Mouse (Mus musculus): ENCODE results near the gene Cadps. TPM values are rescaled to one million over a fixed set of nuclear protein-coding genes. Genes with fewer than 3 reads are reported as not detected.

Cadps gene
- total RNA-seq, 2 experiments from 2014 or later, result 10.9 to 17.7 TPM

DNA sequence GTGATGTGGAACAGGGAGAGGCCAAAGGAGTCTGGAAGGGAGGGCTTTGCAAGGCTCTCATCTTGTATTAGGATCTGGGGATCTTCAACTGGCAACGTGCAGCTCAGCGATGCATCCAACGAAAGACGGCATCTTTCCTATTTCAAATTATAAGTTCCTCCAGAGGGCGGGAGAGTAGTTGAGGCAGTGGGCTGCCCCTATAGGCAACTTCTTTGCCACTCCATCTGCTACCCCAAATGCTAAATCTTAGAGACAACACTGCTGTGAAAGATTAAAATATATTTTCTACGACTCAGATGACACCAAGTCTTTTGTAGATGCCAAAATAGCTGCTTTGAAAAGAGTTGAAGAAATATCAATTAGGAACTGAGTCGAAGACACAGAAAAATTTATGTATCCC lies 315.9 kb downstream of the Cadps start:
- no peak for DNase-seq

DNA sequence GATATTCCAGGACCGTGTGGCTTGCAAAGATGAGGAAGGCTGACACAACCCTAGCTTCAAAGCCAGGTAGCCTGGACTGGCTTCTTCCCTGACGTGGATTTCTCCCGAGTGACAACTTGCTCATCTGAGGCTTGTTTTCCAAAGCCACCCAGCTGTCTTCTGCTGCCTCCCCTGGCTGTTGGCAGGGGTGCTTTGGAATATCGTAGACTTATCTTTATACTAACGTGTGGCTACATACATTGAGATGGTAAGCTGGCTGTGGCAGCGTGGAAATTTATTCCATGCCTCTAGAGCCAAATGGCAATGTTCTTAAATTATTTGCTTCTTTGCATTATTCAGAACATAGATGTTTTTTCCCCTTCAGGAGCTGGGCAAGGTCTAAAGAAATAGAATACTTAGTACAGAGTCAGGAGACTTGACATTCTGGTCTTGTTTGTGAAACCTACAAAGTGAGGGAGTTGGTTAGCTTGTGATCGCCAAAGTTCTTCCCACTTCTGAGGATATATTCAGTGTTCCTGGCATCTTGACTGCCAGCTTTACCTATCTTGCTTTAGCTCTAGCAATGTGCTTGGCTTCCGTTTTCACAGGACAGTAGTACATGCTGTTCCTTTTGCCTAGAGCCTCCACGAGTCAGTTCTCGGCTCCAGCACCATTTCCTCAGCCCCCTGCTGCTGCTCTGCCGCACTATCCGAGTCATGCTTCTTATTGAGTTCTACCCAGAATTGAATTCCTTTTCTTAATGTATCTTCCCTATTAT lies 318.5 kb downstream of the Cadps start:
- no peak for DNase-seq

DNA sequence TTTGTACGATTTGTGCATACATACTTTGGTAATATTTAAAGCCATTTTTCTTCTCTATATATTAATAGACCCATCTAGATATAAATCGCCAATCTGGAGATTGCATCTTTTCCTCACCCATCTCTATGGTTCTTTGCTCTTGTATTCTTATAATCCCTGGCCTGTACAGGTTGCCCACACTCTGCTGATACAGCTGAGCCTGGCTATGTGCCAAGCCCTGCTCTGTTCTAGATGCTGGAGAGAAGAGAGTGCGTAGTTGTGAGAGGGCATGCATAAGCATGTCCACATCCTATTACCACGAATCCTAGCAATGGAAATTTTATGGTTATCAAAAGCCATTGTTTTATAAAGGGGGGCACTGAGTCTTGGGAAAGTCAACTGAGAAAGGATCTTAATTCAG lies 360.7 kb downstream of the Cadps start:
- no peak for DNase-seq

DNA sequence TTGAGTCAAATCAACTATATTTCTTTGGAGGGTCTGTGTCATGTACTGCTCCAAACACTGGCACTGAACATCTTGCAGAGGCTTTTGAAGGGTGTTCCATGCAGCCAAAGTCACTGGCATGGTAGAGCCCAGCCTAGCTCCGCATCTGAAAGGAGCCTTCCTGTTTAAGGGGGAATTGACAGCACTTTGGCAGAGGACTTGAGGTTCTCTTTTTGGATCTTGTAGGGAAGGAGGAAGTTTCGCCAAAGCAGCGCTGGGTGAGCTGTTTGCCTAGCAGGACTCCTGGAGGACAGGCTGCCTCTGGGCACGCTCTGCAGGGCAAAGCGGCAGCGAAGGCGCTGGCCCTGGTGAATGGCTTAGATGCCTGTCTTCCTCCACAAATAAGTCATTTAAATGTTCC lies 363.2 kb downstream of the Cadps start:
- no peak for DNase-seq

DNA sequence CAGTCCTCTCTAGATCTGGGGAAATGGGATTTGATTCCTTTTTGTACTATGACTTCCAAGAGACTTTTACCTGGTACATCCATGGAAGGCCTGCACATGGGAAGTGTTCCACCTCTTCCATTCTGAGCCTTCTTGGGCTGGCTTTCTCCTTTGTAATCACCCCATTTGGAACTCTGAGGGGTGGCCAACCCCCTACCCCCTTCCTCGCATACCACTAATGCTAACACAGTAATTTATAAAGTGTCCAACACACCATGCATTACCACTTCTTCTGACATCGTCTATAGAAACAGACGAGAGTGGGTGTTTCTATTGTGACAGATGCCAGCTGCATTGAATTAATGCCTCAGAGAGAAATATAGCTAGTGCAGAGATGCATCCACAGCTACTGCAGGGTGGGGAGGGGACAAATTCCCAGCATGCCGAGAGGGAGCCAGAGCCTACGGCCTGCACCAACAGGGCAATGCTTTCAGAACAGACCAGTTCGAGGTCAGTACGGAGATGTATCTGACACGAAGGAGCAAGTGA lies 367.8 kb downstream of the Cadps start:
- no peak for DNase-seq

DNA sequence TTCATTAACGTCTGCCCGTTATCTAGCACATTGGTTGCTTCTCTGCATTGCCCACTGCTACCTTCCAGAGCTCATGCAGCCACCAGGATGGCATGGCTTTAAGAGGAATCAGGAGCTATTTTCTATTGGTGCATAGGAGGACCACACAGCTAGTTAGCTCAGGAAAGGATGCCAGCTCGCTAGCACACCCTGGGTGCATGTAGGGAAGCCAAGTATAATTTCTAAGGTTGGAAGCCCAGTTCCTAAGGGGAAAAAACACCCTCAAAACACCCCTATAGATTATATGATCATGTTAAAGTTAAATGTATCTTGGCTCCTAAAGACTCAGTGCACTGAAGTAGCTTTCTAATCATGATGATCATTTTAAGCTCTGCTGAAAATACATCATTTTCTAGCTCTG lies 372.1 kb downstream of the Cadps start:
- no peak for DNase-seq

DNA sequence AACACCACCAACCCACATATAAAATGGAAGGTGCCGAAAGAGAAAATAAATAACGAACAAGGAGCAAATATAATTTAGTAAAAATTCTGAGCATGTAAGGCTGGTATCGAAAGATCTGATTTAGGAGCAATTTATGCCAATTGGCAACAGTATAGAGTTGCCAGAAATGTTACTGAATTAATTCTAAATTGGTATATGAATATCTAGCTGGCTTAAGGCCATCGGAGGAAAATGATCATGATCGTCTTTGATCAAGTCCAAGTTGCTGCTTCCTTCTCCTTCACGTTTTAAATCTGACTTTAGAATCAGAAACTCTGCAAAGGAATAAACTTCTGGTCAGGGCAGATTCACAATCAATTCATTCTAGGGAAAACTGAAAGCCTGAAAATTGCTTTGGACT lies 374.0 kb downstream of the Cadps start:
- no peak for DNase-seq

DNA sequence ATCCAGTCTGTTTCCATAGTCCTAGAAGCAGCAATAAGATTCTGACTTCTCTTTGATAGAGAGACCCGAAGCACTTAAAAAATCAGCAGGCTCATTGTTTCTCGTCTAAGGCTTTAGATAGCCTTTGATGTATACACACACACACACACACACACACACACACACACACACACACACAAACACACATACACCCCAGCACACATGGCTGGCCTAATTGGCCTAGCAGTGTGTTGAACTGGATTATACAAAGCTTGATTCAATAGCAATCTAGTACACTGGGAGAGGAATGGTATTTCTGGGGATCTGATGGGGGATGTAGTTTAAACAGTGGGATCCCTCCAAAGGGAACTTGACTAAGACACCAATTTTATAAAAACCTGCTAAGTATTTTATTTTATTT lies 381.9 kb downstream of the Cadps start:
- DNase-seq, result no peak

DNA sequence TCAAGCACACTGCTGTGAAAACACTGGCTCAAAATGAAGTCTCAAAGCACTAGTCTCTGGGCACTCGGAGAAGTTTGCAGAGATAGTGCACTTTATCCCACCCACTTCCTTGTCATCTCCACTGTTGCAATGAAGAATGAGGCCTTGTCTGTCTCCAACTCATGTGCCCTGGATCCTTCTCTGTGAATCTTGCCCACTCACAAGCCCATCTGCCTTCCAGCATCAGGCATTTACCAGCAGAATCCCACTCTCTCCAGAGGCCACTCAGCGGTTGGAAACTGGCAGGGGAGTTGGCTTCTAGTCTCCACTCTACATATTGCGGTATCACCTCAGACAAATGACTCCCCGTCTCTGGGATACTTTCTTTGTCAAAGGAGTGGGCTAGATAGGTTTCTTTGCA lies 384.9 kb downstream of the Cadps start:
- no peak for DNase-seq

DNA sequence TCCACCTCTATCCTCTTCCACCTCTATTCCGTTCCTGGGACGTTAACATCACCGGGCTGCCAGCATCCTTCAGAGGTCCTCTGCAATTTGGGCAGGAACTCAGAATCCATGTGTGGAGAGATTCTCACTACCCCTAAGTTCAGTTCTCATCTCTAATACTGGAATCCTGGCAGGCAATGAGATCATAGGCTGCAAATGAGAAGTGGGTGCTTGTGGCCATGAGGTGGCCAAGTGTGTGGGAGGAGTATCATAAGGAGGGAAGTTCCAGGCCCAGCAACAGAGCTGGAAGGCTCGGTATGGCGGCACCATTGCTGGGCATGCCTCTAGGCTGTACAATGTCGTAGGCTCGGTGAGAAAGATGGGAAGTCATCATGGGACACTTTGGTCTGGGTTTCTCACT lies 385.5 kb downstream of the Cadps start:
- no peak for DNase-seq

DNA sequence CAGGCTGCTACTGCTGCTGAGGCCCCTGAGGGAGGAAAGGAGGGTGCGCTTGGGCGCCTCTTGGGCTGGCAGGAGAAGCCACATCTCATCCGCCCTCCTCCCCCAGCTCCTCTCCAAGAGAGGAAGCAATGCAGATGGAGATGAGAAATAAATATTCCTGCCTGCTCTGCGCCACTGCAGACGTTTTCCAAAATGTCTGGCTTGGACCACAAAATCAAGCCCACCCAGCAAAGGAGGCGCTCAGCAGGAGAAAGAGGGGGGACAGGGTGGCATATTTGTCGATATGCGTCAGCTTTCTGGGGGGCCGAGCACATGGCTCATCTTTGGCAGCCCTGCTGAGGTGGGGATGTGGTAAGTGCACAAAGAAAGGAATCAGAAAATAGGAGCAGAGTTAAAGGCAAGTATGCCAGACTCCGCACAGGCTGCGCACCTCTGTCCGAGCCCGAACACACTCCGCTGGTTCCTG lies 385.9 kb downstream of the Cadps start:
- DNase-seq, result no peak

DNA sequence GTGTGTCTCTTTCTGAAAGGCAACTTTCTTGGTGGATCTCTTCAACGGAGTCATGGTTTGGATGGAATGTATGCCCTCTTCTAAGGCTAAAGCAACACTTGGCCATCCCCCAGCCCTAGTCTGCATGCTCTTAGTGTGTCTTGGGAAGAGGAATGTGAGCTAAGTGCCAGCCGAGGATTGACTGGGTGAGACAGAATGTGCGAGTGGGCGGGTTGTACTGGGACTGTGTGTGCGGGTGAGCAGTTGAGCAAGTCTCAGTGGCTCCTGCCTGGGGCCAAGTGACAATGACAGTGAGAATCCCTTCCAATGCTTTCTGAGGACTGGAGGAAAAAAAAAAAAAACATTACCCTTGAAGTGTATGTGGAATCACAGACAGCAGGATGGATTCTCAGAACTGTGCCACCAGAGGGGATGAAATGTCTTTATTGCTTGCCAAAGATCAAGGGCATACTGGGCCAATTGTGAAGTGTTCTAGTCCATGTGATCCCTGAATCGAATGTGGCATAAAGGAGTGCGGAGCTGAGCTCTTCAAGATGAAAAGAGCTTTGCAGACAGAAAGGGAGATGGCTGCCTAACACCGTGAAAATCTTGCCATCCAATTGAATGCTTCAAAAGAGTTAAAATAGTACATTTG lies 394.7 kb downstream of the Cadps start:
- no peak for DNase-seq

DNA sequence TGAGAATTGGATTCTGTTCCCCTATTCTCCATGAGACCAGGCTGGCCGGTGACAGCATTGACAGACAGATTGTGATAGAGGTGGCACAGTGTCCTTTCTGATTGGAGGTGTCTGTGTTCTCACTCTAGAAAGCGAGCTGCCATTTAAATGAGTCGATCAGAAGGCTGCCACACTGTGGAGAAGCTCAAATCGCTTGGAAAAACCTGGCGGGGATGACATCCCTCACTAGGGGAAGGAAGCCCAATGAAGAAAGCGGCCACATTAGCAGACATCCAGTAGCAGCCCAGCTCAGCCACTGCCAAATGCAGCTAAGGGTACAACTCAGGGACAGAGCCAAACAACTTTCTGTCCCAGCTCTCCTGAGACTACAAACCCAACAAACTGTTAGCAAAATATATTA lies 397.6 kb downstream of the Cadps start:
- no peak for DNase-seq

DNA sequence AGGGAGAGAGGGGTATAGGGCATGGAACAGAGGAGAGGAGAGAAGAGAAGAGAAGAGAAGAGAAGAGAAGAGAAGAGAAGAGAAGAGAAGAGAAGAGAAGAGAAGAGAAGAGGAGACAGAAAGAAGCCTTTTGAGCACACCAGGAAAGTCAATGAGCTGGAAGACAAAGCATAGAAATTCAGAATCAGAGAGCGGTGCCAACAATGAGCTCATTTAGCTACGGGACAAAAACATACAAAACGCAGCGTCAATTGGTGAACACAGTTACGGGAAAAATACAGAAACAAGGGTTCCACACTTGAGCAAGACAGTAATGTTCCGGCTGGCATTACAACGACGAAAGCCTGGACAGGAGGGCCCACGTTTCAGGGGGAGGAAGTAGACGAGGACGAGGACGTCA lies 412.6 kb downstream of the Cadps start:
- no peak for DNase-seq

DNA sequence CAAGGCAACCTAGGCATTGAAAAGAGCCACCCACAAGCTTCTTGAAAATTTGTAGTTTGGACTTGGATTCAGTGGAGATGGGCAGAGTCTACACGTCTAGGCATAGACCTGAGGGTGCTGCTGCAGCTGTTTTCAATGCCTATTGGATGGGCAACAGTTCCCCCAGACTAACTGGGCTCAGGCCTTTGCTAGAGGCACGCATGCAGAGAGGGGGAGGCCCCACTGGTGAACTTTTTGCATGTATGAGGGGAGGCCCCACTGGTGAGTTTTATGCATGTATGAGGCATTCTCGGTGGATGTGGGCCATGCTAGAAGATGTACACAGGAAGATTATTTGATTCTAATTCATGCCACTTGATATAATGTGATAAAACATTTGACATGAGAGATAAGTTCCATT lies 413.1 kb downstream of the Cadps start:
- no peak for DNase-seq

DNA sequence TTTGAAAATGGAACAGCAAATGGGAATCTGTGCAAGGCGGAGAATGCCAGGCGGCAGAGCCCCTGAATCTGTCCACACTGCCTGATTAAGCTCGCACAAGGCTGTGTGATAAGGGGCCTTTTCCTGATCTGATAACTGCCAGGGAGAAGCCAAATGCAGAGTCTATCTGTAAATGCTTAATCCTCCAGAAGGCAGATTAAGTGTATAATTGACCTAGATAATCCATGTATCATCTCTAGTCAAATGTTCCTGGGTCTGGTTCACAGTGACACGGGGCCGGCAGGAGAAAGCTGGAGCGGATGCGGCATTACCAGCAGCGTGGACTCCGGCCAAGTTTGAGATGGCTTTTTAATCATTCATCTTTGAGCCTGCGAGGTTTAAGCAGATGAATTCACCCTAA lies 416.3 kb downstream of the Cadps start:
- DNase-seq, result peak; percentile 27

DNA sequence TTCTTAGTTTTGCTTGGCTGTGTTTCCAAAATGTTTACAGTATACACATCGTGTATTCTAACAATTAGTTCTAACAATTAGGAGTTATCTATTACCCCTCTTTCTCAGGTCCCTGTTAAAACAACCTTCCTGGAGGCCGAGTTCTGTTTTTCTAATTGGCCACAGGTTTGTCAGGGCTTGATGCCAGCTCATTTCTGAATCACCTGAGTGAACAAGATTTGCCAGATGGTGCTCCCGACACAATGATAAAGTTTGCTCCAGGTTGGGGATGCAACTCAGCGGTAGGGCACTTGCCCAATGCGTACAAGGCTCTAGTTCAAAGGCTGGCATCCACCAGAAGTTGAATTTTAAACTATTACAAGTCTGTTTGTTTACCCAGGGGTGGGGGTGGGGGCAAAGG lies 417.7 kb downstream of the Cadps start:
- DNase-seq, result no peak

DNA sequence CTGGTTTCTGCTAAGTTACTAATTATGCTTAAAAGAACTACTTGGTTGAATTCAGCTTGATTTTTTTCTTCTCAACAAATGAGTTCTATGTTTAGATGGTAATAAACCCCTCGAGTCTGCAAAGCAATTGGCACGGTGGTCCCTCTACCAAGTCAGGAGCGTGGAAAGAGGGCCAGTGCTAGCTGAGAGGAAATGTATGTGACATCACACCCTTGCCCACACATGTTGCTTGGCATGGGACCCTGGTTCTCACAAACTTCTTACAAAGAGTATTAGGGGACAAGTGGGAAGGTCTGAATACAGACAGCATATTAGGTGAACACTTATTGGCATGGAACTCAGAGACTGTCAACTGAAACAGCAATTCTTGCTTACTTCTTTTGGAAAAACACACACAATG lies 418.2 kb downstream of the Cadps start:
- no peak for DNase-seq

DNA sequence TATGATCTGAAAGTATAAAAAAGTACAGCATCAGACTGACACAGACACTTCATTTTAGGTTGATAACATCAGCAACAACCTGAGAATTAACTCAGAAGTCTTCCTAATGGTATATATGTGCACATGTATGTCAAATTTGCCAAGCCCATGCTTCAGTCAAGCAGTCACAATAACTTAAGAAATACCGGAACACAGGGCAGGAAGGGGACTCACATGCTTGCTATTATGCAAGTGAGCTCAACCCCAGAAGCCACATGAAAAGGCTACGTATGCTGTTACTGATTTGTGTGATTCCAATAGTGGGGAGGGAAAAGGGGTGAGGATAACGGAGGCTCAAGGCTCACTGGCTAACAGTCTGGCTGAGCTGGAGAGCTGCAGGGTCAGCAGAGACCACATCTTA lies 418.8 kb downstream of the Cadps start:
- DNase-seq, result no peak

DNA sequence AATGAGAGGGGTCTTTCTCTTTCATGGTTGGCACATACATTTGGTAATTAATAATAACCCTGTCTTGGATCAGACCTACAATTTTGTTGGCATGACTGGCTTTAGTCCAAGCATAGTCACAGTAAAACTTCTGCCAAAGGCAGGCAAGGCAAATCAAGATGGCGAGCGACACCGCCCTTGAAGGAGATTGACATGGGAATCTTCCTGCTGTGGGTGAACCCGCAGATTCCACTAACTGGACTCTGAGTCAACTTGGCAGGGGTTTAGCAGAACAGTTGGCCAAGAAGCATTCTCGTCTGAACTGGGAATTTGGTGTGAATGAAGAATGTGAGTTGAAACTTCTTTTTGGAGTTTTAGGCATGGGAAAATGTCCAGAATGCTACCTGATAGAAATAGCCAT lies 422.8 kb downstream of the Cadps start:
- DNase-seq, result no peak

DNA sequence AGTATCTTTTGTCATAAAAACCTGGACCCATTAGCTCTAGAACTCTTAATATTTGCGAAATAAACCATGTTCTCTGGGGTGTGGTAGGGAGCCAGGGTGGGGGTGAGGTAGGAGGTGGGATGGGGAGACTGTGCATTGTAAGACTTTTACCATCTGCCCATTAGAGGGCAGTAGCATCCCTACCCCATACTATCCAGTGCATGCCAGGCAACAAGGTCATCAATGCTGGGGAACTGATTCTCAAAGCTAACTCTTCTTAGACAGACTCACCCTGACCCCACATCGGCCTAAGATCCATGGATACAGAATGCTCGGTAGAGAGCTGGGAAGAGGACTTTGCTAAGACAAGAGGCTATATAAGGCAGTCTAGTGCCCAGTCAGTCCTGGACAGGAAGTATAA lies 425.3 kb downstream of the Cadps start:
- peak; percentile 11 for DNase-seq

DNA sequence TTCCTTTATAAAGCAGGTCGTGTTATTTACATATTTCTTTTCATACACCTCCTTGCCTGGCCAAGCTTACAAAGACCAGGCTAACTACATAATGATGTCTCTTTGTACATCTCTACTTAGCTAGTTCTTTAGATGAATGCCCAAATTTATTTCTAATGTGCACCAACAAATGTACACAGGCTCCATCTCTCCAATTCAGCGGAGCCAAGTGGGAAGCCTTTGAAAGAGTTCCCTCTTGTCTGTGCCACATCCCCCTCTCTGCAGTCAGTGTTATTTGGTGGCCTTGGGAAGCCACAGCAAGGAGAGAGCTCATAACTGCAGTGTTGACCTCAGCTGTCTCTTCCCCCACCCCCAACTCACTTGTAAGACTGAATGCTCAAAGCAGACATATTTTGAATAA lies 428.6 kb downstream of the Cadps start:
- no peak for DNase-seq

DNA sequence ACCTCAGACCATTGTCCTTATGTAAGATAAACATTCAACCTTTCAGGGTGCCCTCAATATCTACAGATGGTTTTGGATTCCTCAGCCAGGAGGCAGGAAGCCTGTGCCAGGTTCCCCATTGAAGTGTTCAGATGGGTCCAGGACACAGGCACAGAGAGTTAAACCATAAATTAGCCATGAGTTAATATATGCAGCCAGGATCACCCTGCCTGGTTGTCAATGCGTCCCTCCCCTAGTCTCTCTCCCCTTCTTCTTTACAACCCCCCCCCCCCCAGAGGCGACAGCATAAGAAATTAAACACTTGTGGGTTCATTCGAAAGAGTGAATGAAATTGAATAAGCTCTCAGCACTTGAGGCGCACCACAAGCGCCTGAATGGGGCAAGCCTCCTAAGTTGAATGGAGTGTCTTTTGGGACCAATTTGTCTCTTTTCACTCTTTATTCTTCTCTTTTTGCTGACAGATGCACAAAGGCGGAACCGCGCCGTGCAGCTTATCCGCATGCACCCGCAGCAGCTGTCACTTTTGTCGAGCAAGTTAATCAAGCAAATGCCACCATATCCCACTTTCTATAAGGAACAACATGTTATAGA lies 429.5 kb downstream of the Cadps start:
- no peak for DNase-seq

DNA sequence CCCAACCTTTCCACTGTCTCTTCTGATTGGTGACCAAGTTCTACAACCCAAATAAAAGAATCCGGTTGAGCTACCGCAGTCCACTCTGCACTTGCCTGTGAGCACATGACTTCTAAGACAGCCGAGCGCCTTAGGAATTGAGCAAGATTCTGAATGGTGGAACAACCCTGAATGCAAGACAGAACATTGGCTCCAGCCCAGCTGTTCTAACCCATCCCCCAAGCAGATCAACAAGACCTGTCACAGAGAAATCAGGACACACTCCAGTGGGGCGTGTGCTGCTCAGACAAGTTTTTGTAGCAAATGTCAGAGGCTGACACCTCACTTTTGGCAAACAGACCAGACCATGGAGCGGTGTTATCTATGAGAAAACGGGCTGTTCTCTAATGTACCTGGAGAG lies 431.7 kb downstream of the Cadps start:
- no peak for DNase-seq
